Mouse (Mus musculus) myocyte (in vitro differentiated cells): ENCODE data around the gene Rassf2. TPM values are rescaled to one million over a fixed set of nuclear protein-coding genes. Genes with fewer than 3 reads are reported as not detected.

Experiments
- H3K27me3 ChIP-seq: one replicate; pipeline ENCODE4 v1.6.1; 2011; ENCODE audit not compliant: control insufficient read depth, insufficient read depth, insufficient read length
- H3K36me3 ChIP-seq: one replicate; pipeline ENCODE4 v1.6.1; 2011; ENCODE audit not compliant: control insufficient read depth, insufficient read depth
- H3K4me2 ChIP-seq: one replicate; pipeline ENCODE4 v1.6.1; 2011; ENCODE audit warnings: low read depth, control low read depth
- H3K4me3 ChIP-seq: one replicate; pipeline ENCODE4 v1.5.1; 2011; ENCODE audit warnings: mild to moderate bottlenecking, control low read depth, moderate library complexity
- H3K79me2 ChIP-seq: one replicate; pipeline ENCODE4 v1.6.1; 2011; ENCODE audit not compliant: control insufficient read depth, insufficient read depth
- H3ac ChIP-seq: one replicate; pipeline ENCODE4 v1.6.1; 2011; ENCODE audit not compliant: control insufficient read depth, insufficient read length
- CEBPB ChIP-seq: IDR thresholded peaks from 2 replicates; pipeline ENCODE4 v1.6.1; 2011; ENCODE audit warnings: mild to moderate bottlenecking, moderate library complexity; ENCODE audit not compliant: poor library complexity, insufficient read depth, severe bottlenecking
- E2F4 ChIP-seq: IDR thresholded peaks from one replicate; pipeline ENCODE4 v1.6.1; 2011; ENCODE audit warnings: mild to moderate bottlenecking, control low read depth, moderate library complexity; ENCODE audit not compliant: insufficient read depth
- MAX ChIP-seq: IDR thresholded peaks from one replicate; pipeline ENCODE4 v1.6.1; 2011; ENCODE audit warnings: low read depth, mild to moderate bottlenecking, control low read depth
- MYOD1 ChIP-seq, 3 experiments: IDR thresholded peaks; one replicate each; pipeline ENCODE4 v1.6.1; 2011; ENCODE audit warnings: control low read depth in 2 of 3, low read depth in 2 of 3, mild to moderate bottlenecking in 2 of 3, moderate library complexity in 1 of 3; ENCODE audit not compliant: insufficient read length in 2 of 3, control insufficient read depth in 1 of 3
- MYOG ChIP-seq, 3 experiments: IDR thresholded peaks; one replicate each; pipeline ENCODE4 v1.6.1; 2011; ENCODE audit warnings: control low read depth in 2 of 3, low read depth in 2 of 3, mild to moderate bottlenecking in 2 of 3; ENCODE audit not compliant: insufficient read length in 2 of 3, control insufficient read depth in 1 of 3, insufficient read depth in 1 of 3
- POLR2A ChIP-seq: IDR thresholded peaks from one replicate; pipeline ENCODE4 v1.6.1; 2011; ENCODE audit warnings: low read depth, mild to moderate bottlenecking, control low read depth, moderate library complexity; ENCODE audit not compliant: insufficient read length
- POLR2AphosphoS2 ChIP-seq: IDR thresholded peaks from one replicate; pipeline ENCODE4 v1.6.1; 2011; ENCODE audit warnings: low read depth, control low read depth; ENCODE audit not compliant: insufficient read length
- REST ChIP-seq: IDR thresholded peaks from one replicate; pipeline ENCODE4 v1.6.1; 2011; ENCODE audit warnings: mild to moderate bottlenecking, control low read depth, moderate library complexity; ENCODE audit not compliant: insufficient read depth, insufficient read length
- SRF ChIP-seq: IDR thresholded peaks from one replicate; pipeline ENCODE4 v1.6.1; 2011; ENCODE audit warnings: low read depth; ENCODE audit not compliant: control insufficient read depth, insufficient read length
- TCF12 ChIP-seq: IDR thresholded peaks from one replicate; pipeline ENCODE4 v1.6.1; 2011; ENCODE audit warnings: mild to moderate bottlenecking, control low read depth; ENCODE audit not compliant: poor library complexity, insufficient read depth, severe bottlenecking
- TCF3 ChIP-seq: IDR thresholded peaks from one replicate; pipeline ENCODE4 v1.6.1; 2011; ENCODE audit warnings: low read depth, control low read depth; ENCODE audit not compliant: insufficient read length
- USF1 ChIP-seq: IDR thresholded peaks from one replicate; pipeline ENCODE4 v1.6.1; 2011; ENCODE audit warnings: low read depth, mild to moderate bottlenecking, control low read depth, moderate library complexity
- polyA plus RNA-seq: library from polyadenylated mRNA; unstranded; fragments of >200 nt; fragmentation: generic; extraction: Trizol; gene quantifications from one replicate; pipeline ENCODE4 v1.2.1, GENCODE M21; 2012; ENCODE audit warnings: missing spikeins

Rassf2 gene
- polyA plus RNA-seq, 1 experiment: 8.4 TPM

DNA sequence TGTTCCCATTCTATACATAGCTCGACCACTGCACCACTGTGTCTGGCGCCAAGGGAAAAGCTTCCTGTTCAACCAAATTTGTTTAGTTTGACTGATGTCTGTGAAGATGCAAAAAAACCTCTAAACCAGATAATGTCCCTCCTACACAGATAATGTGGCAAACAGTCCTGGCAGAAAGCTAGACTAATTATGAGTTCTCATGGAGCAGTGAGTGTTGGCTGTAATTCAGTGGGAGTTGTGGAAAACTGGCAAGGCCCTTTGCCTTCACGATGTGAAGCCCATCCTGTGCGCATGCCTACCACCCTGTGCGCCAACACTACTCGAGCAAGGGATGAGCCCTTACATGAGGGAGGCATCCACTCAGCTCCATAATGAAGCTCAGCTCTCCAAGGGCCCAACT is 84.3 kb downstream of the Rassf2 start:
- Histone ChIP-seq H3K27me3 (no peaks in the 10 kb centered on the region), H3K79me2 (no peaks in the 10 kb centered on the region), H3K4me2 (no peak overlapping the region), H3ac (no peak overlapping the region), H3K4me3 (no peak overlapping the region), H3K36me3 (no peaks in the 10 kb centered on the region)
- TF ChIP-seq REST (no peak), USF1 (no peak), MAX (no peak), SRF (no peak), POLR2AphosphoS2 (no peak), E2F4 (no peak), TCF3 (no peak), MYOG (IDR thresholded peaks at IDR 0.05; ENCODE audit: control insufficient read depth in 1 of 3, insufficient read depth in 1 of 3, insufficient read length in 2 of 3, low read depth in 2 of 3) (no peak), MYOD1 (IDR thresholded peaks at IDR 0.05; ENCODE audit: control insufficient read depth in 1 of 3, insufficient read length in 2 of 3, low read depth in 2 of 3) (no peak), POLR2A (no peak), TCF12 (no peak), CEBPB (no peak)

- Histone ChIP-seq H3K36me3 (no peaks in the 10 kb centered on the region), H3K27me3 (no peaks in the 10 kb centered on the region), H3K4me2 (no peak overlapping the region), H3ac (no peak overlapping the region), H3K79me2 (no peaks in the 10 kb centered on the region), H3K4me3 (no peak overlapping the region)
- TF ChIP-seq SRF (peak; percentile 65), MYOG (IDR thresholded peaks at IDR 0.05; ENCODE audit: control insufficient read depth in 1 of 3, insufficient read depth in 1 of 3, insufficient read length in 2 of 3, low read depth in 2 of 3) (no peak)
These were observed 84.8 kb downstream of the Rassf2 start for GRCm38 (mm10) chr2:131945225-131945624.

DNA sequence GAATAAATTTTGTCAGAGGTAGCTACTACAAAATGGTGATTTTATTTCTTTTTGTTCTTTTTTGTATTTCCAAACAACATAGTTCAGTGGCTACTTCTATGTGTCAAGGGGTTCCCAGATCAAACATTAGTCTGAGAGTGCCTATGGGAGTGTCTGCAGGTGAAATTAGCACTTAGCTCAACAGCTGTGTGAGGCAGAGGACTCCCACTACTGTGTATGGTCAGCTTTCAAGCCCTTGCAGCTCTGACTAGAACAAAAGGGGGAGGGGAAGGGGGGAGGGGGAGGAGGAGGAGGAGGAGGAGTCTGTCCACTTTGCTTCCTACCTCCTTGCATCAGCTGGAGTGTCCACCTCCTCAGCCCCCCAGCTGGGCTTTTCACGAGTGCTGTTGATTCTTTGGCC is 85.7 kb downstream of the Rassf2 start:
- H3K36me3 ChIP-seq: no peaks in the 10 kb centered on the region
- H3K79me2 ChIP-seq: no peaks in the 10 kb centered on the region
- no peak overlapping the region for H3K4me3 ChIP-seq
- no peak overlapping the region for H3ac ChIP-seq
- TF ChIP-seq MYOD1 (IDR thresholded peaks at IDR 0.05; ENCODE audit: control insufficient read depth in 1 of 3, insufficient read length in 2 of 3, low read depth in 2 of 3) (no peak), MYOG (IDR thresholded peaks at IDR 0.05; ENCODE audit: control insufficient read depth in 1 of 3, insufficient read depth in 1 of 3, insufficient read length in 2 of 3, low read depth in 2 of 3) (no peak), REST (no peak), POLR2AphosphoS2 (no peak), TCF12 (no peak), MAX (no peak), CEBPB (no peak), SRF (no peak)
- no peaks in the 10 kb centered on the region for H3K27me3 ChIP-seq
- H3K4me2 ChIP-seq: no peak overlapping the region

DNA sequence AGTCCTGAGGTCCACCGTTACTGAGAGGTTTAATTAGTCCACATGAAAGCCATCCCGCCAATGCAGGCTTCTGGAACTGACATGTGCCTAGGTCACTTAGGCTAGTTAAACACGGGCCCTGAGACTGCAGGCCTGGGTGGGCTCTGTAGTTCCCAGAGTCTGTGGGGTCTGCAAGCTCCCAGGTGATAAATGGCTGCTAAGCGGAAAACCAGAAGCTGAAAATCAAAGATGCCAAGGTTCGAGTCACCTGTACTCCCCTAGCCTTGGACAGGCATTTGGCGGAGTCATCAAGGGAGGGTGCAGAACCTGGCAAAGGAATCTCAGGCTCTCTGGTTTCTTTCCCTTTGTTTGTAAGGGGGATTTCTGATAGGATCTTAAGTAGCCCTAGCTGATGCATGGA is 88.6 kb downstream of the Rassf2 start:
- Histone ChIP-seq H3K4me2 (no peak overlapping the region), H3K27me3 (no peaks in the 10 kb centered on the region), H3K79me2 (no peaks in the 10 kb centered on the region), H3K4me3 (no peak overlapping the region), H3ac (no peak overlapping the region), H3K36me3 (peaks cover 21% of the 10 kb centered on the region)
- TF ChIP-seq MAX (no peak), TCF3 (no peak), TCF12 (no peak), REST (no peak), POLR2A (no peak), USF1 (no peak), MYOG (IDR thresholded peaks at IDR 0.05; ENCODE audit: control insufficient read depth in 1 of 3, insufficient read depth in 1 of 3, insufficient read length in 2 of 3, low read depth in 2 of 3) (no peak), E2F4 (no peak), SRF (no peak), CEBPB (no peak), MYOD1 (IDR thresholded peaks at IDR 0.05; ENCODE audit: control insufficient read depth in 1 of 3, insufficient read length in 2 of 3, low read depth in 2 of 3) (no peak)

GRCm38 (mm10) chr2:131940506-131940905 is 89.6 kb downstream of the Rassf2 start:
- Histone ChIP-seq H3K36me3 (peaks cover 21% of the 10 kb centered on the region), H3K27me3 (no peaks in the 10 kb centered on the region), H3K4me3 (no peak overlapping the region), H3K79me2 (no peaks in the 10 kb centered on the region), H3ac (no peak overlapping the region), H3K4me2 (no peak overlapping the region)
- TF ChIP-seq TCF3 (no peak), E2F4 (no peak), SRF (no peak), POLR2A (no peak), TCF12 (no peak), MYOD1 (IDR thresholded peaks at IDR 0.05; ENCODE audit: control insufficient read depth in 1 of 3, insufficient read length in 2 of 3, low read depth in 2 of 3) (no peak), REST (no peak), POLR2AphosphoS2 (no peak), USF1 (no peak), MYOG (IDR thresholded peaks at IDR 0.05; ENCODE audit: control insufficient read depth in 1 of 3, insufficient read depth in 1 of 3, insufficient read length in 2 of 3, low read depth in 2 of 3) (no peak), MAX (no peak), CEBPB (no peak)

Other genes with a start within 250 kb of the Rassf2 start
- 0.01 TPM for gene Erv3, start 170.5 kb downstream of the Rassf2 start, polyA plus RNA-seq
- gene Prnp, start 120.3 kb downstream of the Rassf2 start, polyA plus RNA-seq: 133 TPM
- 0.10 TPM for gene Prn, start 120.3 kb downstream of the Rassf2 start, polyA plus RNA-seq
- gene Prnd, start 79.4 kb downstream of the Rassf2 start, polyA plus RNA-seq: not detected
- 14.5 TPM for gene Slc23a2, start 114.8 kb upstream of the Rassf2 start, polyA plus RNA-seq
- 76.6 TPM for gene Tmem230, start 217.5 kb upstream of the Rassf2 start, polyA plus RNA-seq
- gene Pcna, start 223.1 kb upstream of the Rassf2 start, polyA plus RNA-seq: 65.5 TPM
- gene Cds2, start 232.9 kb upstream of the Rassf2 start, polyA plus RNA-seq: 30.3 TPM